Mouse (Mus musculus) kidney, postnatal 36 days (tissue): ENCODE results near the gene Rpl28.

Source experiments
- DNase-seq, 2 experiments: peaks; one replicate each; pipeline ENCODE4 v3.0.0; 2021 to 2022; ENCODE audit warnings: mixed read lengths in 2 of 2

The Rpl28 gene

GRCm38 (mm10) chr7:4792278-4793212 is at the start of gene Rpl28:
Gene Rpl28 (plus strand): TSS chr7:4792874.
- peak; percentile 96 to 97 for DNase-seq

- no peak for DNase-seq
These were observed 49.3 kb upstream of the Rpl28 start for GRCm38 (mm10) chr7:4743354-4743753.

- DNase-seq = no peak
These were observed 47.8 kb upstream of the Rpl28 start for GRCm38 (mm10) chr7:4744886-4745285.

GRCm38 (mm10) chr7:4746326-4746980 is 46.2 kb upstream of the Rpl28 start:
- no peak for DNase-seq

- DNase-seq = no peak
These were observed 45.3 kb upstream of the Rpl28 start for GRCm38 (mm10) chr7:4747156-4747899.

- DNase-seq = no peak
These were observed 44.4 kb upstream of the Rpl28 start for GRCm38 (mm10) chr7:4748321-4748720.

- DNase-seq = no peak
These were observed 43.5 kb upstream of the Rpl28 start for GRCm38 (mm10) chr7:4749169-4749568.

- DNase-seq = peak; percentile 72 to 73
These were observed 40.5 kb upstream of the Rpl28 start for GRCm38 (mm10) chr7:4751971-4752820.

- peak; percentile 85 to 87 for DNase-seq
These were observed 39.7 kb upstream of the Rpl28 start, which contains the start of gene Cox6b2 for GRCm38 (mm10) chr7:4752821-4753570. Gene Cox6b2 (minus strand): TSS chr7:4753094.

GRCm38 (mm10) chr7:4759670-4760069 is 33.0 kb upstream of the Rpl28 start:
- DNase-seq = no peak

- no peak for DNase-seq
These were observed 27.5 kb upstream of the Rpl28 start for GRCm38 (mm10) chr7:4764946-4765710.

GRCm38 (mm10) chr7:4771202-4771601 is 21.5 kb upstream of the Rpl28 start, which contains the start of gene Fam71e2:
Gene Fam71e2 (minus strand): TSS chr7:4771302.
- DNase-seq = no peak

GRCm38 (mm10) chr7:4776131-4776530 is 16.5 kb upstream of the Rpl28 start:
- DNase-seq = no peak

- peak; percentile 55 to 81 for DNase-seq
These were observed 15.5 kb upstream of the Rpl28 start for GRCm38 (mm10) chr7:4776861-4777830.

GRCm38 (mm10) chr7:4777851-4778637 is 14.6 kb upstream of the Rpl28 start:
- DNase-seq = no peak

GRCm38 (mm10) chr7:4779921-4780320 is 12.8 kb upstream of the Rpl28 start:
- no peak for DNase-seq

- DNase-seq = no peak
These were observed 10.5 kb upstream of the Rpl28 start for GRCm38 (mm10) chr7:4782130-4782529.

GRCm38 (mm10) chr7:4782759-4783158 is 9.9 kb upstream of the Rpl28 start, which contains the start of the genes Il11 and Tmem190:
Gene Il11 (minus strand): TSS chr7:4782859.
Gene Tmem190 (plus strand): TSS chr7:4782937.
- DNase-seq = no peak
